Mouse (Mus musculus) cortical plate, adult 2 months (tissue): Measurements from ENCODE around the gene Irf4.

ENCODE experiments used
- CTCF ChIP-seq: fragments of 200-500 bp; IDR thresholded peaks from 2 replicates; pipeline ENCODE4 v1.5.1; 2011; ENCODE audit warnings: mild to moderate bottlenecking, control low read depth, low read length; ENCODE audit not compliant: insufficient read depth; ENCODE audit errors: extremely low read depth
- POLR2A ChIP-seq: fragments of 200-500 bp; IDR thresholded peaks from 2 replicates; pipeline ENCODE4 v1.6.1; 2011; ENCODE audit warnings: mild to moderate bottlenecking, low read length, control low read depth; ENCODE audit not compliant: insufficient read depth; ENCODE audit errors: extremely low read depth

DNA sequence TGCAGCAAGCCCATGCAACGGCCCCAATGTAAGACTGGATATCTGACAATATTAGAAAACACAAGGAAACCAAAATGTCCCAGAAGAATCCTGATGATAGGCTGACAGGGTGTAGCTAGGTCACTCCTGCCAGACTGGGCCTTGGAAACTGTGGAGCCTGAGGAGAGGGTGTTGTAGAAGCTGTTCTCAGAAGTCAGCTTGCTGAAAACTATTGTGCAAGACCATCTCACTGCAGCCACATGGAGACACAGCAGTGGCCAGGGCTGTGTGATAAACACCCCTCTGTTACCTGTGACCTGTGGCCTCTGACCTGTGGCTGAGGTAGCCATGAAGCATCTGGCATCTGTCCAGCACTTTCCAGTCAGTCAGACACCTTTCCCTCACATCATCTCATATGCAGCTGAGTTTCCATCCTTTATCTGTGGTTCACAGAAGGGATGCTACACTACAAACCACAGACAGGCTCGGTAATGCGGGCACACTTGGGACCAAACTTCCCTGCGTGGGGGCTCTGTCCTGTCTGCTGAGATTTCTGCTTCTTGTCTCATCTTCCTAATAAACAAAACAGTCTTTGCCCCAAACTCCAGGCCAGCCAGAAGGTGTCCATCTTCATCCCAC lies 36.5 kb downstream of the Irf4 start:
- TF ChIP-seq CTCF = no peak
- no peak for TF ChIP-seq POLR2A
